Mouse (Mus musculus): ENCODE results near the gene Ajm1. TPM values are rescaled to one million over a fixed set of nuclear protein-coding genes. Genes with fewer than 3 reads are reported as not detected.
A peak's percentile ranks its signal among the peaks of the same experiment; 100 is the strongest.

Gene Ajm1
- total and polyA plus RNA-seq, 2 experiments: 0.07 TPM; not detected in 1

GRCm38 (mm10) chr2:25620852-25621228 lies 39.3 kb upstream of the Ajm1 start:
- no peak for DNase-seq (ENCODE audit: extremely low read depth, low read depth, low spot score)
- Histone ChIP-seq H3K36me3 (ENCODE audit: control insufficient read depth, insufficient read depth, low read length) (peaks cover 2% of the 10 kb centered on the region; the same call in 1 of the 2 replicates), H3K27ac (replicated peaks; ENCODE audit: insufficient read depth, low read depth, low read length) (no peak overlapping the region), H3K79me2 (ENCODE audit: control insufficient read depth, insufficient read depth, low read length) (no peaks in the 10 kb centered on the region), H3K9ac (ENCODE audit: low read depth, low read length) (0 out of 2 replicates have a peak overlapping the region, but pooled peaks have one; percentile 10), H3K4me1 (ENCODE audit: control insufficient read depth, insufficient read depth, low read length) (no peaks in the 10 kb centered on the region), H3K4me3 (ENCODE audit: insufficient read depth, low read depth, low read length) (no peak overlapping the region), H3K27me3 (ENCODE audit: control insufficient read depth, insufficient read depth, low read length) (no peaks in the 10 kb centered on the region)
- WGBS: 86% methylated on average over 4 of the region's 4 CpGs
- TF ChIP-seq POLR2A (IDR thresholded peaks at IDR 0.05; ENCODE audit: extremely low read depth, insufficient read depth, low read length) (no peak), CTCF (IDR thresholded peaks at IDR 0.05; ENCODE audit: low read depth, low read length) (no peak)

GRCm38 (mm10) chr2:25620386-25620785 lies 38.8 kb upstream of the Ajm1 start:
- no peak for DNase-seq (ENCODE audit: extremely low read depth, low read depth, low spot score)
- 87% methylated on average over 6 of the region's 6 CpGs for WGBS
- H3K27me3 ChIP-seq (ENCODE audit: control insufficient read depth, insufficient read depth, low read length): no peaks in the 10 kb centered on the region

GRCm38 (mm10) chr2:25617578-25617977 lies 36.0 kb upstream of the Ajm1 start, which contains the start of gene Ccdc183:
Gene Ccdc183 (minus strand): TSS chr2:25617678.
- no peaks in the 10 kb centered on the region for H3K79me2 ChIP-seq (ENCODE audit: control insufficient read depth, insufficient read depth, low read length)
- H3K36me3 ChIP-seq (ENCODE audit: control insufficient read depth, insufficient read depth, low read length): peaks cover 2% of the 10 kb centered on the region; the same call in 1 of the 2 replicates
- DNase-seq (ENCODE audit: extremely low read depth, low read depth, low spot score): no peak
- H3K9ac ChIP-seq (ENCODE audit: low read depth, low read length): no peak within 1 kb of the TSS
- H3K4me3 ChIP-seq (ENCODE audit: insufficient read depth, low read depth, low read length): no peak within 1 kb of the TSS
- H3K27me3 ChIP-seq (ENCODE audit: control insufficient read depth, insufficient read depth, low read length): no peaks in the 10 kb centered on the region
- H3K4me1 ChIP-seq (ENCODE audit: control insufficient read depth, insufficient read depth, low read length): no peaks in the 10 kb centered on the region
- TF ChIP-seq CTCF (IDR thresholded peaks at IDR 0.05; ENCODE audit: low read depth, low read length) (no peak), POLR2A (IDR thresholded peaks at IDR 0.05; ENCODE audit: extremely low read depth, insufficient read depth, low read length) (no peak)
- WGBS: 91% methylated on average over 3 of the region's 3 CpGs
- H3K27ac ChIP-seq (replicated peaks; ENCODE audit: insufficient read depth, low read depth, low read length): no peak within 1 kb of the TSS

More at GRCm38 (mm10) chr2:25620386-25620785, 38.8 kb upstream of the Ajm1 start:
- no peak overlapping the region for H3K9ac ChIP-seq (ENCODE audit: low read depth, low read length)
- H3K79me2 ChIP-seq (ENCODE audit: control insufficient read depth, insufficient read depth, low read length): no peaks in the 10 kb centered on the region
- H3K4me3 ChIP-seq (ENCODE audit: insufficient read depth, low read depth, low read length): no peak overlapping the region
- H3K27ac ChIP-seq (replicated peaks; ENCODE audit: insufficient read depth, low read depth, low read length): no peak overlapping the region
- H3K4me1 ChIP-seq (ENCODE audit: control insufficient read depth, insufficient read depth, low read length): no peaks in the 10 kb centered on the region
- TF ChIP-seq CTCF (IDR thresholded peaks at IDR 0.05; ENCODE audit: low read depth, low read length) (no peak), POLR2A (IDR thresholded peaks at IDR 0.05; ENCODE audit: extremely low read depth, insufficient read depth, low read length) (no peak)
- peaks cover 2% of the 10 kb centered on the region; the same call in 1 of the 2 replicates for H3K36me3 ChIP-seq (ENCODE audit: control insufficient read depth, insufficient read depth, low read length)

- Histone ChIP-seq H3K27me3 (ENCODE audit: control insufficient read depth, insufficient read depth, low read length) (no peaks in the 10 kb centered on the region), H3K4me3 (ENCODE audit: insufficient read depth, low read depth, low read length) (no peak overlapping the region), H3K79me2 (ENCODE audit: control insufficient read depth, insufficient read depth, low read length) (no peaks in the 10 kb centered on the region), H3K27ac (replicated peaks; ENCODE audit: insufficient read depth, low read depth, low read length) (no peak overlapping the region), H3K36me3 (ENCODE audit: control insufficient read depth, insufficient read depth, low read length) (peaks cover 2% of the 10 kb centered on the region; the same call in 1 of the 2 replicates), H3K4me1 (ENCODE audit: control insufficient read depth, insufficient read depth, low read length) (no peaks in the 10 kb centered on the region), H3K9ac (ENCODE audit: low read depth, low read length) (no peak overlapping the region)
- no peak for TF ChIP-seq POLR2A (IDR thresholded peaks at IDR 0.05; ENCODE audit: extremely low read depth, insufficient read depth, low read length)
- TF ChIP-seq CTCF (IDR thresholded peaks at IDR 0.05; ENCODE audit: low read depth, low read length): no peak
- DNase-seq (ENCODE audit: extremely low read depth, low read depth, low spot score): no peak
- 23% methylated on average over 22 of the region's 22 CpGs for WGBS
These were observed 34.8 kb upstream of the Ajm1 start for GRCm38 (mm10) chr2:25616398-25616797.

- Histone ChIP-seq H3K27me3 (ENCODE audit: control insufficient read depth, insufficient read depth, low read length) (no peaks in the 10 kb centered on the region), H3K79me2 (ENCODE audit: control insufficient read depth, insufficient read depth, low read length) (peaks cover 20% of the 10 kb centered on the region; the same call in 1 of the 2 replicates), H3K36me3 (ENCODE audit: control insufficient read depth, insufficient read depth, low read length) (no peaks in the 10 kb centered on the region), H3K27ac (replicated peaks; ENCODE audit: insufficient read depth, low read depth, low read length) (no peak overlapping the region), H3K4me3 (ENCODE audit: insufficient read depth, low read depth, low read length) (peak overlapping the region; percentile 97; the same call in 1 of the 2 replicates), H3K4me1 (ENCODE audit: control insufficient read depth, insufficient read depth, low read length) (peaks cover 11% of the 10 kb centered on the region; the same call in 1 of the 2 replicates), H3K9ac (ENCODE audit: low read depth, low read length) (no peak overlapping the region)
- no peak for DNase-seq (ENCODE audit: extremely low read depth, low read depth, low spot score)
- 61% methylated on average over 10 of the region's 10 CpGs for WGBS
- TF ChIP-seq CTCF (IDR thresholded peaks at IDR 0.05; ENCODE audit: low read depth, low read length) (no peak), POLR2A (IDR thresholded peaks at IDR 0.05; ENCODE audit: extremely low read depth, insufficient read depth, low read length) (no peak)
These were observed 27.1 kb upstream of the Ajm1 start for GRCm38 (mm10) chr2:25608671-25609070.

All from liver, adult 2 months (tissue).